Mouse (Mus musculus) retina, postnatal 1 day (tissue): Measurements from ENCODE around the gene Rft1.
"Not testable (repeated sequence)": the region's sequence is repeated elsewhere in the genome, so short reads cannot be mapped to it uniquely, and the experiment has no call there.

Experiments used
- DNase-seq: peaks from one replicate; pipeline ENCODE4 v3.0.0-alpha.2; 2012

Gene Rft1

DNA sequence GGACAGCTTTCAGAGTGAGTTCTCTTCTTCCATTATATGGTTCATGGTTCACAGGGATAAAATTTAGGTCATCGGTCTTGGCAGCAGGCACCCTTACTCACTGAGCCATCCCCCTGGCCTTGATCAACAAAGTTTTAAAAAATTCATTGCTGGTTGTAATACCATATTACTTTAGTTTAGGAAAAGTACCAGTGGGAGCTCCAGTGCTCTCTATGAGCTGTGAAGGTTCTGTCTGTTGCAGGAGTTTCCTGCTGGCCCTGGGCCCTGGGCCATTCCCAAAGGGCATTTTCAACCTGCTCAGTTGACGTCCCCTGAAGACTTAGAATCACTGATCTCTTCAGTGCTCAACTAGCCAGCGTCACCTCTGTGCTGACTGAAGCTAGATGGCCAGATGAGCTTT, 28.0 kb downstream of the Rft1 start:
- DNase-seq, result no peak

DNA sequence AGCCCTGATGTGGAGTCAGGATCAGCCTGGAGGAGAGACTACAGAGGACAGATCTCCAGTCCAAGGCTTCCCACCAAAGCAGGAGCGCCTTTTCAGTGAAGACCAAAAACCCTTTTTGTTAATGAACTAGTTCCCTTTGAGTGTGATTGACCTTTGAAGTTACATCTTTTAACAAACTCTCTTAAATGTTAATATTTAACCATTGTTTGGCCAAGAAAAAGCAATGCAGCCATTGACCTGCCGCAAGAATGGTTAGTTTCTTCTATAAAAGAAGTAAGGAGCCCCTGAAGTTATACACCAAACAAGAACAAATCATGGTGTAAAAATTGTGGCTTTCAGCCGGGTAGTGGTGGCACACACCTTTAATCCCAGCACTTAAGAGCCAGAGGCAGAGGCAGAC, 36.5 kb downstream of the Rft1 start:
- no peak for DNase-seq

DNA sequence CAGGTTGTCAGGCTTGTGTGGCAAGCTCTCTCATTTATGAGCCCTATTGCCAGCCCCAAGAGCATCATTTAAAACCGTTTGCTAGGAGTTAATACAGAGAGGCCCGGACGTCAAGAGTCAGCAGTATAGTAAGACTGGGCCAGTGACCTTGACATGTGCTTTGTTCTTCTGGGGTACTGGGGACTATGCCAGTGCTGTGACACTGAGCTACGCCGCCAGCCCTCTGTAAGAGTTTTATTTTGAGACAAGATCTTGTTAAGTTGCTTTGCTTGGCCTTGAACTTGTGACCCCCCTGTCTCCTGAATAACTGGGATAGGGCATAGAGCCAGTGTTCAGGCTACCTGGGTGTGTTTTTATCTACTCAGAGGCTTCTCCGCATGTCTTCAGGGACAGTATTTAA, 38.3 kb downstream of the Rft1 start:
- no peak for DNase-seq

DNA sequence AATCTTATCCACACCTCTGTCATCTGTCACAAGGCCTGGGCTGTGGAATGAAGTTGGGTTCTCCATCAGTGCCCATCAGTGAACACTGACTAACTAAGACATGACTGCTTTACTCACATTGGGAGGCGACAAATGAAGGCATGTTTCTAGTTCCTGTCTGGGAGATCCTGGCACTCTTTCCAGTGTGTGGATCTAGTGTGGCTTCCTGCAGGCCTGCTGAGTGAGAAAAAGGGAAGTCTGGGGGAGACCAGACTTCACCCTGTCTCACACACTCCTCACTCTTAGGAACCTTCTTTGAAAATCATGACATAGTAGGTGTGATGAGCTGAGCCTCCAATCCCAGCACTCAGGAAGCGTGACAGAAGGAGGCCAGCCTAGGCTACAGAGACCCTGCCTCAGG, 40.6 kb downstream of the Rft1 start:
- DNase-seq, result no peak

DNA sequence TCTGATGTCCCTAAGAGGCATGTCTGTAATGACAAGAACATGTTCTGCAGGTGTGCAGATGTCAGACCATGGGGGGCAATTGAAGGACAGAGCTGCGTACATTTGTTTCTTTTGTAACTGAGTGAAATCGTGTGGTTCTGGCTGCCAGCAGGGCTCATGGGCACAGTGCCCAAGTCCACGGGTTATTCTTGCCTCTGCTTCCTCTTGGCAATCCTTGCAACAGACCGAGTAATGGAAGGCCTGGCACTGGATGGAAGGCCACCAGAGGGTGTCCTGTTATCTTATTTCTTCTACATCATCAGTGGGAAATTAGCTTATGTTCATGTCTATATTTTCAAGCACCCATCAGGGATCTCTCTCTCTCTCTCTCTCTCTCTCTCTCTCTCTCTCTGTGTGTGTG, 41.4 kb downstream of the Rft1 start:
- no peak for DNase-seq

DNA sequence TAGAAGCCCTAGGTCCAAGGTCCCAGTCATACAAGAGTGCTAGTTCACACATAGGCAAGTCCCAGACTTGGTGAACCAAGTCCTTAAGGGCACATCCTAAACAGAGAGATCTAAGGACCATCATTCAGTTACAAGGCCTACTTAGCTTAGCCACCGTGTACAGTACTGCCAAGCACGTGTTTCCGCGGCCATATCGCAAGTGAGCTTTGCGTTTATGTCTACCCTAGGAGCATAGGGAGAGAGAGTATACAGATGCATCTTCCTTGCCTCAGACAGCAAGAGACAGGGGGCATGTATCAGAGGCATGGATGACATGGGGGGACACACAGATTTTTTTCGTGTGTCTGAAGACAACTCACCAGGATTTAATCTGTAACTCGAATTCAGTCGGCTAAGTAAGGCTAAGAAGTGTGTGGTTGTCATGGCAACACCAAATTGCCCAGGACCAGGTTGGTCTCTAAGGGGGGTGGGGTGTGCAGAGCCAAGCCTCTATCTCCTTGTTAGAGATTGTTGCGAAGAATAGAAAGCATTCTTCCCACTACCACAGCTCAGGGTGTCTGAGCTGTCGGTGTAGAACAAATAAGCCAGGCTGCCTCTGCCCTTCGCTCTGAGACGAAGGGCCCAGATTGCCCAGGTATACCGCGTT, 43.4 kb downstream of the Rft1 start:
- DNase-seq, result no peak

DNA sequence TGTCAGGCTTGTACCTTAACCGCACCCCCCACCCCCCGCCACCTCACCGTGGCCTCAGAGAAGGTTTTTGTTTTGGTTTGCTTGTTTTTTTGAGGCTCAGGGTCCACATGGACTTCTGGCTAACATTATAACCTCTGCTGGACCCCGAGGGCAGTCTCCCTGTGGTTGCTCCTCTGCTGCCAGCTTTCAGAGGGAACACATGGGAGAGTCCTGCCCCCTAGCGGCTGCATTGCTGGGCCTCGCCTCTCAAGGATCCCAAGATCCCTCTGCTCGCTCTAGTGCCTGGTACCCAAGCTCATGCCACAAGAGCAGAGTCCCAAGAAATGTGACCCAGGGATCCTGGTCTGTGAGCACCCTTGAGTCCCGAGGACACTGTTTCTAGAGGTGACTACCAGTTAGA, 45.5 kb downstream of the Rft1 start:
- DNase-seq, result peak; percentile 73

DNA sequence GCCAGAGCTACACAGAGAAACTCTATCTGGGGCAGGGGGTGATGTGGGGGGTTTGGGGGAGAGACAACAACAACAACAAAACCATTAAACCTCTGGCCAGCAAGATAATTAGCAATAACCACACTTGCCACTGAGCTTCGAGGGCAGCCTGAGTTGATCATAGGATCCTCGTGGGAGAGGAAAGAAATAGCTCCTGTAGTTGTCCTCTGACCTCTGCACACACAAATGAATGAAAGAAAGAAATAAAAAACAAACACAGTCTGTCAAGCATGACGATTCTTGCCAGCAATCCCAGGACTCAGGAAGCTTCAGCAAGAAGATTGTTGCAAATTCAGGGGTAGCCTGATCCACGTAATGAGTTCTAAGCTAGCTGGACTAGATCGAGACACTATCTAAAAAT, 48.4 kb downstream of the Rft1 start:
- no peak for DNase-seq

DNA sequence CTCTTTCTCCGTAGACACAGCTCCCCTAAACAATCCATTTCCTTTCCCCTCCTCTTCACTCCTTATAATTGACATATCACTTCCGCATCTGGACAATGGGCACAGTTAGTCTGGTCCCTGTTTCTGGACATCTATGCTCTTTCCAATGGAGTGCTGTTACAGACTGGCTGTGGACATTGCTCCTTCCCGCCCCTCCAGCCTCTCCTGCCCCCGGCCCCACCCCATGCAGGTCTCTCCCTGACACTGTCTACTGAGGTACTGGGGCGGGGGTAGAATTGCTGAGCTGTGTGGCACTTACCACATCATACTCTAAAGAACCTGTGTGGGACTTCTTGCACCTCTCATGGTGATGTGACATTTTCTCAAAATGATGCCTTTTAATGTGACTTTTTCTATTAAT, 48.9 kb downstream of the Rft1 start:
- no peak for DNase-seq

DNA sequence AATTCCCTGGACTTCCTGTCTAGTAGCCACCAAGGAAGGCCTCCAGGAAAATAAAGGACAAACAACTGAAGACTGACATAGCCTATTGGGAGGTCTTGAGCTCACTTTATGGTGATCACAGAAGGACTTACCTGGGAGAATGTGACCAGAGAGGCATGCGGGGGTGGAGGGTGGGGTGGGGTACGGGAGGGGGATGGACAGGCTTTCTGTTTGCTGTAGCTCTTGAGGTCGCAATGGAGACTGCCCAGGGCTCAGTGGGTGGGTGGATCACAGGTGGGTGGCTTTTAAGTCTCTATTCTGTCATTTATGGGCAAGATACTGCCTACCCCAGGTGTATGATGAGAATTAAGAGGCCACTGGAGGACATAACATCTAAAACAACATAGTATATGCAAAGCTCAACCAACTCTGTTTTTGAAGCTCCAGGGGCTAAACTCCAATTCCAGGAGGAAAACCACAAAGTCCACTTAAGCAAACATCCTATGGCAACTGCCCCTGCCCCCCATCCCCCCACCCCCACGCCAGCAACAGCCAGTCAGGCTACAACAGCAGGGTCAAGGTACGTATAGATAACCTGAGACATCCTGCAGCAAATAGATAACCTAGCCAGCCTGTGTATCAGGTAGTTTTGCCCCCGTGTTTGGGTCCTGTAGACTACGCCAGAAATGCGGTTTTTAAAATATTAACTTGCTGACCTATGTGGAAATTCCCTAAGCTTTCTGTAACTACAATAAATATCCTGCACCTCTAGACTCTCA, 50.1 kb downstream of the Rft1 start:
- no peak for DNase-seq

DNA sequence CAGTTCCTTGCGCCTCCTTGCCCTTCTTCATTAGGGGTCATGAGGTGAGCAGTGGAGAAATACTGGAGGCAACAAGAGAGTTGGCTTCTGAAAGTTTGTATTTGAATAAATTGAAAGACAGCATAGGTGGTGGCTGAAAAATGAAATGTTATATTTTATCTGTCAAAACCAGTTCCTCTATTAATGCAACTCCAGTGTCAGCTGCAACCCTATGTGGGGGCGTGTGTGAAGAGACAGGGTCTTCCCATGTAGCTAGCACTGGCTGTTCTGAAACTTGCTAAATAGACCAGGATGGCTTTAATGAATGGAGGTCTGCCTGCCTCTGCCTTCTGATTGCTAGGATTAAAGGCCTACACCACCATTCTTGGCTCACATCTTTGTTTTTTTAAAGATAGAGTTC, 57.7 kb downstream of the Rft1 start:
- DNase-seq, result no peak

DNA sequence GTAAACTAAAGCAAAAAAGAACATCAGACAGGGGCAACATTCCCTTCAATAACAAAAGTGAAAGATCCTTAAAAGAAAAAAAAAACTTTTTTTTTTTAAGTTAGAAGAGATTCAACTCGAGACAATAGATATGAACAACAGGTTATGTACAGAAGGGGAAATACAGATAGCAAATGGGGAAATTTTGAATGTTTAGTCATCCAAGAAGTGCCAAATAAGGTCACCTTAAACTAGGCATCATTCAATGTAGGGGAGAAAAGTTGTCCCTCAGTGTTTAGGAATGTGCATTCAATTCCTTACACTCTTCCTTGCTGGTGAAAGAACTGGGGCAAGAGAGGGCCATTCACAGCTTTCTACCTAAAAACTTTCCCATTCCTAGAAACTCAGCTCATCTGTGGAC, 59.6 kb downstream of the Rft1 start:
- DNase-seq, result no peak

DNA sequence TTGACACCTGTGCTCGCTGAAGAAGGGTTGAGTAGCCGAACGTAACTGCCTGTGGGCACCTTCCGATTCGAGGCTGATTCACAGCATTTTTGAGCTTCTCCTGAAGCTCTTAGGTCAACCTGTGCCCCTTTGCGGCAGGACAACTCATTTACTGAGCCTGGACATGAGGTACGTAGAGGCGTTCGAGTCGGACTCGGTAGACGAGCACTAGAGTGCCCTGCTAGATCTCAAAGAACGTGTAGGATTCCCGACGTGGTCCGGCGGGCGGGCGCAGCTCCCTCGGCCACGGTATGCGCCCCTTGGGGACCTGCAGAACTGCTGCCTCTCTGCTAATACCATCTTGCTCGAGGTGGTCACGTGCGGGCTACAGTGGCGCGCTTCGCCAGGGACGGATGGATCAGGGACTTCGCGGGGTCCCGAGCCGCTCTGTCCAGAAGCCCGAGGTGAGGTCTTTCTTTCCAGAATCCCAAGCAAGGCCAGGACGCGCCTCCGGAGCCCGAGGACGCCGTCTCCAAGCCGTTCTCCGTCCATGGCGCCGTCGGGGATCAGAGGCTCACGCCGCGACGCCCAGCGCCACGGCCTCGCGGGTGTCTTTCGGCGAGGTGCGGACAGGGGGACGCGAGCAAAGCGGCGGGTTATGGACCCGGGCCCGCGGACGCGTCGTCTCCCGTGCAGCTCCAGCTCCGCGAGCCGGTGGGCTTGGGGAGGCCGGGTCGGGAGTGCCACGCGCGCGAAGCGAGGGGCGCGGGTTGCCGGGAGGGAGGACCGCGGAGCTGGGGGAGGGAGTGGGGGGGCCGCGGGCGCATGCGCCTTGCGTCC, 60.8 kb downstream of the Rft1 start, which contains the start of gene Sfmbt1:
Gene Sfmbt1 (plus strand): TSS at position 51 of the 819 bp plus-strand sequence.
- no peak for DNase-seq

DNA sequence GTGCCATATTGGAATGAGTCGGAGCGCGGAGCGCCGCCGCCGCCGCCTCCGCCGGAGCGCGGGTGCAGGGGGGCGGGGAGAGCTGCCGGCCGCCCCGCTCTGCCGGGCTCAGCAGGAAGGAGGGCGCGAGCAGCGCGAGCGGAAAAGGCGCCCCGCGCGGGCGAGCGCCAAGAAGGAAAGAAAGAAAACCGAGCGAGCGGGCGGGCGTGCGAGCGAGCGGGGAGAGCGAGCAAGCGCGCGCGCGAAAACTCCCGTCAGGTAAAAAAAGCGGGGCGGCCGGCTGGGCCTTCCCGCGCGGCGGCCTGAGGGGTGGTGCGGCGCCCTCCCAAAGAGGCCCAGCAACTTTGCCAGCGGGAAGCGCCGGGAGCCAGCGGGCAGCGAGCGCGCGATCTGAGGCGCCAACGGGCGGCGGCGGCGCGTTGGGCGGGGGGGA, 61.5 kb downstream of the Rft1 start:
- DNase-seq, result peak; percentile 93

DNA sequence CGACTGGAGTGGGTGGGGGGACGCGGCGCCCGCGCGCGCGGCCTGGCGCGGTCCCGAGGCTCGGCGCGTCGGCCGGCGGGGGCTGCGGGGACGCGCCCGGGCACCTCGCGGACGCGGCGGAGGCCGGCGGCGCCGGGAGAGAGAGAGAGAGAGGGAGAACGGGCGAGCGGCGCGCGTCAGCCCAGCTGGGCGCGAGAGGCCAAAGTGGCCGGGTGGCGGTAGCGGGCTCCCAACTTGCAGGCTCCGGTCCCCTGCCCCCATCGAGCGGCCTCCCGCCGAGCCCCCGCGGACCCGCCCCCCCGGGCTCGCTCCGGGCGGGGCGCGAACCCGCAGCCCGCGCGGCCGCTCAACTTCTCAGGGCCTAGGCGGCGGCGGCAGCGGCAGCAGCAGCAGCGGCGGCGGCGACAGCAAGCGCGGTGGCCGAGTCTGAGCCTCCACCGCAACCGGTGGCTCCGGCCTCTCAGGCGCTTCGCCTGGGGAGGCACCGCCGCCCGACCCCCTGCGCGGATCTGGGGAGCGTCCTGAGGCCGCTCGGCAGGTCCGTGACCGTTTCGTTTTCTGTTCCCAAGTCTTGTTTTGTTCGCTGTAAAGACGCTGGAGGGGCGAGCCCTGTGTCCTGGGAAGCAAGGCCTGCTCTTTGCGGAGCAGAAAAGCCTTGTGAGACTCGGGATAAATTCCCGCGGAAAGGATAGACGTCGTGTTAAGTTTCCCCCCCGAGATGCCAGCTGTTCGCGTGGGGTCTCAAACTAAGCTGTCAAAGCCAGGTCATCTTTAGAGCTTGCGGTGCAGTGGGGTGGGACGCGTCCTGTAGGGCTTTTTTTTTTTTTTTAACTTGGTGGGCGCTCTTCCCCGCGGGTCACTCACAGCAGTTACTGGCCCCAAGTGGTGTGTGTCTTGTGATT, 62.1 kb downstream of the Rft1 start:
- peak; percentile 71 for DNase-seq

DNA sequence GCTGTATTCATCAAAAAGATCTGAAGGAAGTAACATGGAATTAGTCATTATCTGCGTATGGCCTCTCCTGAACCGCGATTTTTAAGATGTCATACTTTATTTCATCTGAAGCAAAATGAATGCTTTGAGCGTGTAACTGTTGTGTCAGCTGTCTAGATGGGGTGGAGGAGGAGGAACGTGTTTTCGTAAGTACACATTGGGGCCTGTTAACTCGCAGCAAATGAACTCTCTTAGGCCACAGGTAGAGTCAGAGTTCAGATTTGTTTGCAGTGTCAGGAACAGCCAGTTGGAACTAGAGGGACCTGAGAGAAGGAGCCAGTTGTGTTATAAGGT, 62.8 kb downstream of the Rft1 start:
- no peak for DNase-seq

DNA sequence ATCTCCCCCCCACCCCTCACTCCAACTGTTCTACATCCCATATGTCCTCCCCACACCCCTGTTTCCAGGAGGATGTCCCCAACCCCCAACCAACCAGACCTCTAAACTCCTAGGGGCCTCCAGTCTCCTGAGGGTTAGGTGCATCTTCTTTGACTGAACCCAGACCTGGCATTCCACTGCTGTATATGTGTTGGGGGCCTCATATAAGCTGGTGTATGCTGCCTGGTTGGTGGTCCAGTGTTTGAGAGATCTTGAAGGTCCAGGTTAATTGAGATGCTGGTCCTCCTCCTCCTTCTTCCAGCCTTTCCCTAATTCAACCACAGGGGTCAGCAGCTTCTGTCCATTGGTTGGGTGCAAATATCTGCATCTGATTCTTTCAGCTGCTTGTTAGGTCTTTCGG, 64.5 kb downstream of the Rft1 start:
- not testable (repeated sequence) for DNase-seq

DNA sequence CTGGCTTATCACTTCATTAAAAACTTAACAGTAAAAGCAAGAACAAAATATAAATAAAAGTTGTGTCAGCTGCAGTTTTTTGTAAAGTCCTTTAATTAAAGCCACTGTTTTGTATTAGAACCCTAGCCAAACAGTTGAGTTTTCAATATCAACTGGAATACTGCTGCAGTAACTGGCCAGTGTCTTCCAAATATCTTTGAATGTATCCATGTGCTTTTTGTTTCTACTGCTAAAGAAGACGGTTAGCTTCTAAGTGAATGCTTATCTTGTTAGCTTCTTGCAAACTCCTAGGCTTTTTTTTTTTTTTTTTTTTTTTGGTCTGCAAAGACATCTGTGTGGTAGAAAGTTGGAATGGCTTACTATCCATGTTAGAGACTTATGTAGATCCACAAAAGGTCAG, 65.4 kb downstream of the Rft1 start:
- no peak for DNase-seq

DNA sequence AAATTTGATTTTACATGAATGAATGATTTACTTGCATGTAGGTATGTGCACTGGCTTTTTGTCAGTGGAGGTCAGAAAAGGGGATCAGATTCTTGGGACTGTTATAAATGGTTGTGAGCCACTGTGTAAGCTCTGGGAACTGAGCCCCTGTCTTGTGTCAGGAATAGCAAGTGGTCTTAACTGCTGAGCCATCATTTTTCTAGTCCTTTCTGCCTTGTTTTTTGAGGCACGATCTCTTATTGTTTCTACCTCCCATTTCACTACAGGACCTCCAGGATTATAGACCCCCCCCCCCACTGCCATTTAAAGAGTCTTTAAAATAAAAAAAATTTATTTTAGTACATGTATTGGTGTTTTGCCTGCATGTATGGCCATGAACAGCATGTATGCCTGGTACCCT, 67.7 kb downstream of the Rft1 start:
- DNase-seq, result no peak

DNA sequence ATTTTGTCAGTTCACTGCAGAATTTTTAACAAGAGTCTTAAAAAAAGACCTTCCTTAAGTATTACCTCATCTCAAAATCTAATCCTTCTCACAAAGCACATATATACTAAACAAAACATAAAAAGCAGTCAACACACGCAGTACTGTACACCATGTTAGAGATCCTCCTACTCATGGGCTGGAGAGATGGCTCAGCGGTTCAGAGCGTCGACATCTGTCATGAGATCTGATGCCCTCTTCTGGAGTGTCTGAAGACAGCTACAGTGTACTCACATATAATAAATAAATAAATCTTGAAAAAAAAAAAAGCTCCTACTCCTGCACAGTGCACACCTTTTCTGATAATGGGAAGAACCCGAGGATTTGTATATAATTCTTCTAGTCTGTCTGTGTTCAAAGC, 68.2 kb downstream of the Rft1 start:
- no peak for DNase-seq

DNA sequence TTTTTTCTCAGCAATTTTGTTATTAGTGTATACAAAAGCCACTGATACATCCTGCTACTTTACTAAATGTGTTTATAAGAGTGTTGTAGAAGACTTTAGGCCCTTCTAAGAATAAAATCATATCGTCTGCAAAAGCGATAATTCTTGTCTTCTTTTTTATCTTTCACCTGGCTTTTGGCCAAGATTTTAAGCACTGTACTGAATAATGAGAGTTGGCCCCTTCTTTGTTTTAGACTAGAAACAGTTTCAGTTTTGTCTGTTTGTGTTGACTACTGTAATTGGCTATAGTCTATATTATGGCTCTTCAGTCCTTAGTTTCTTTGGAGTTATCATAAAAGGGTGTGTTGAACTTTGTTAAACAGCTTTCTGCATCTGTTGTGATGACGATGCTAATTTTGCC, 77.7 kb downstream of the Rft1 start:
- peak; percentile 21 for DNase-seq

DNA sequence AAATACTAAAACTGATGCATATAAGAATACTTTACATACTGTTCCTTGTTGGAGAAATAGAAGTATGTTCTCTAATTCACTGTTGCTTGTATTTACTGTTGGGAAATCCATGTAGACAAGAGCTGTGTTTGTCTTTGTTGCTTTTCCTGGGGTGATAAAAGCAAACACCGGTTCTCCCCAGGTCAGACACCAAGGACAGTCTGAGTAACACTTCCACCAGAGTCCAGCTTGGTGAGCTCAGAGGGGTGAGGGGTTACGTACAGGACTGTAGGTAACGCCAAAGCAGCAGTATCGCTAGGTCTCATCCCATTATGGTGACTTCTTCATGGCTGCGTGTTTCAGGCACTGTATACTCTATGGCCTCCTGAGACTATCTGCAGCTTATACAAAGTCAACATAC, 80.5 kb downstream of the Rft1 start:
- no peak for DNase-seq

DNA sequence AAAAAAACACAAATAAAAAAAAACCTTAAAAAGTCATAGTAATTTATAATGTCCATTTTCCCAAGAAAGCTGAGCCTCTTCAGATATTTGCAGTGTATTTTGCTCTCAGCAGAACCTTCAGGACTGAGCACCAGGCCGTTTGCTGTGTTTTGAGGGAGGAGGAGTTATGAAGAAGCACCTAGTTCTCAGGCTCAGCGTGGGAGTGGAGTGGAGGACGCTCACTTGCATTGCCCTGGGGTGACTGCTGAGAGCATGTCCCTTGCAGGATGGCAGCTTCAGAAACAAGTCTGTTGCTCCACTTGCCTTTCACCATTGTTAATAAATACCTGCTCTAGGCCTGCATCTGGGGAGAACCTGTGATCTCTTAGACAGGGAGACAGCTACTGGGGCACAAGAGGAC, 81.7 kb downstream of the Rft1 start:
- DNase-seq, result no peak
